Mouse (Mus musculus): ENCODE results near the gene Eif4a2.

GRCm38 (mm10) chr16:23112348-23112747, 5.1 kb downstream of the Eif4a2 start:
- TF ChIP-seq EP300 (IDR thresholded peaks at IDR 0.05; ENCODE audit: low read depth) (no peak), CTCF (IDR thresholded peaks at IDR 0.05; ENCODE audit: low read depth) (no peak)
